Mouse (Mus musculus): ENCODE results near the gene Mcl1.

- no peak for TF ChIP-seq POLR2A (IDR thresholded peaks at IDR 0.05; ENCODE audit: borderline replicate concordance, low read depth, low read length)
- TF ChIP-seq CTCF (IDR thresholded peaks at IDR 0.05; ENCODE audit: low read depth, low read length) = no peak
These were observed 9.4 kb downstream of the Mcl1 start for GRCm38 (mm10) chr3:95668026-95668425.
